18 mouse cellular contexts compared by ENCODE assay signal in genomic region chr2:180261901-180262300, GRCm38 (mm10). TPM values are rescaled to one million over a fixed set of nuclear protein-coding genes. Genes with fewer than 3 reads are reported as not detected.
DNase-seq lines count a peak whose midpoint lies in the region; ATAC-seq and TF ChIP-seq lines count a peak whose summit lies in the region.
"Had no signal": no experiment of that assay in that cellular context is flagged by ENCODE, and none has a peak within 500 bp of the region (broad histone marks: within the 10 kb centered on the region; RNA-seq: fewer than 3 reads in every experiment).

No protein-coding gene starts in this region.

- TF ChIP-seq CTCF in cortical plate, adult 2 months (IDR thresholded peaks at IDR 0.05; ENCODE audit: extremely low read depth, insufficient read depth, low read length) = no peak

- DNase-seq in forebrain, embryonic 10.5 days (ENCODE audit: extremely low spot score, low spot score) = no peak
- no peak for DNase-seq in limb, embryonic 10.5 days (ENCODE audit: low spot score)
- DNase-seq in frontal cortex, postnatal 14 days (ENCODE audit: low spot score in 2 of 2) = no peak
- DNase-seq: adrenal gland, adult 8-10 months; cerebellum, adult 18-20 months; layer of hippocampus, adult 9-11 months; liver; lung, adult 2 months; right cerebral cortex, adult 18-20 months; thymus, adult 2 months had no signal

- no peak for TF ChIP-seq POLR2A in cortical plate, adult 2 months (IDR thresholded peaks at IDR 0.05; ENCODE audit: extremely low read depth, insufficient read depth, low read length)

- peaks cover 15% of the 10 kb centered on the region for H3K36me3 ChIP-seq in forebrain, embryonic 16.5 days (ENCODE audit: control insufficient read depth, insufficient read depth)
- H3K36me3 ChIP-seq in forebrain, embryonic 10.5 days (replicated peaks) = peaks cover 83% of the 10 kb centered on the region
- H3K36me3 ChIP-seq in intestine, embryonic 15.5 days = peaks cover 32% of the 10 kb centered on the region
- 0 out of 2 replicates have a peak, but pooled peaks cover 12% of the 10 kb centered on the region for H3K36me3 ChIP-seq in intestine, embryonic 16.5 days (ENCODE audit: control insufficient read depth, insufficient read depth, low read length)
- H3K36me3 ChIP-seq in limb, embryonic 15.5 days = peaks cover 84% of the 10 kb centered on the region
- peaks cover 88% of the 10 kb centered on the region for H3K36me3 ChIP-seq in limb, embryonic 10.5 days

- H3K9me3 ChIP-seq in forebrain, embryonic 16.5 days (ENCODE audit: control insufficient read depth, low read length) = no peaks in the 10 kb centered on the region
- H3K9me3 ChIP-seq in forebrain, embryonic 10.5 days = no peaks in the 10 kb centered on the region
- no peaks in the 10 kb centered on the region for H3K9me3 ChIP-seq in intestine, embryonic 15.5 days
- no peaks in the 10 kb centered on the region for H3K9me3 ChIP-seq in intestine, embryonic 16.5 days (ENCODE audit: control insufficient read depth, low read length)
- H3K9me3 ChIP-seq in limb, embryonic 15.5 days = no peaks in the 10 kb centered on the region
- H3K9me3 ChIP-seq in limb, embryonic 10.5 days (replicated peaks) = no peaks in the 10 kb centered on the region
- H3K9me3 ChIP-seq: embryonic facial prominence, embryonic 12.5 days; midbrain, embryonic 15.5 days had no signal

- peaks cover 8% of the 10 kb centered on the region for H3K4me1 ChIP-seq in forebrain, embryonic 16.5 days (replicated peaks; ENCODE audit: control insufficient read depth, insufficient read depth, low read length)
- peaks cover 15% of the 10 kb centered on the region for H3K4me1 ChIP-seq in forebrain, embryonic 10.5 days
- H3K4me1 ChIP-seq in intestine, embryonic 15.5 days (replicated peaks) = 0 out of 2 replicates have a peak, but pooled peaks cover 4% of the 10 kb centered on the region
- H3K4me1 ChIP-seq in intestine, embryonic 16.5 days (ENCODE audit: control insufficient read depth, insufficient read depth, low read length) = peaks cover 7% of the 10 kb centered on the region; the same call in 1 of the 2 replicates
- peaks cover 13% of the 10 kb centered on the region for H3K4me1 ChIP-seq in limb, embryonic 15.5 days
- H3K4me1 ChIP-seq in limb, embryonic 10.5 days = peaks cover 14% of the 10 kb centered on the region
- peaks cover 2% of the 10 kb centered on the region; the same call in 1 of the 2 replicates for H3K4me1 ChIP-seq in cortical plate, adult 2 months (ENCODE audit: control insufficient read depth, insufficient read depth, low read length)

- no peak overlapping the region for H3K4me2 ChIP-seq in forebrain, embryonic 16.5 days (ENCODE audit: low read length)
- H3K4me2 ChIP-seq in intestine, embryonic 15.5 days (replicated peaks) = no peak overlapping the region
- H3K4me2 ChIP-seq in intestine, embryonic 16.5 days (ENCODE audit: low read depth, low read length) = no peak overlapping the region
- H3K4me2 ChIP-seq in limb, embryonic 15.5 days = no peak overlapping the region
- H3K4me2 ChIP-seq: embryonic facial prominence, embryonic 12.5 days; midbrain, embryonic 15.5 days had no signal

- no peaks in the 10 kb centered on the region for H3K27me3 ChIP-seq in forebrain, embryonic 16.5 days (replicated peaks; ENCODE audit: control insufficient read depth, insufficient read depth, low read length)
- H3K27me3 ChIP-seq in forebrain, embryonic 10.5 days (ENCODE audit: poor library complexity, severe bottlenecking) = no peaks in the 10 kb centered on the region
- H3K27me3 ChIP-seq in intestine, embryonic 15.5 days (replicated peaks) = no peaks in the 10 kb centered on the region
- no peaks in the 10 kb centered on the region for H3K27me3 ChIP-seq in intestine, embryonic 16.5 days (replicated peaks; ENCODE audit: control insufficient read depth, insufficient read depth, low read length)
- no peaks in the 10 kb centered on the region for H3K27me3 ChIP-seq in limb, embryonic 15.5 days
- H3K27me3 ChIP-seq in limb, embryonic 10.5 days (ENCODE audit: low read depth, poor library complexity, severe bottlenecking) = no peaks in the 10 kb centered on the region
- H3K27me3 ChIP-seq: embryonic facial prominence, embryonic 12.5 days; midbrain, embryonic 15.5 days had no signal

- no peak for ATAC-seq in forebrain, embryonic 16.5 days
- no peak for ATAC-seq in intestine, embryonic 15.5 days
- ATAC-seq in intestine, embryonic 16.5 days = no peak
- ATAC-seq in limb, embryonic 15.5 days (ENCODE audit: insufficient number of reproducible peaks, low FRiP score, low TSS enrichment, low read depth) = no peak
- ATAC-seq: hindbrain, embryonic 16.5 days; midbrain, embryonic 15.5 days had no signal

- H3K9ac ChIP-seq in forebrain, embryonic 16.5 days (replicated peaks; ENCODE audit: low read depth, low read length) = no peak overlapping the region
- no peak overlapping the region for H3K9ac ChIP-seq in intestine, embryonic 15.5 days
- H3K9ac ChIP-seq in intestine, embryonic 16.5 days (ENCODE audit: low read depth, low read length) = no peak overlapping the region
- H3K9ac ChIP-seq in limb, embryonic 15.5 days = no peak overlapping the region
- H3K9ac ChIP-seq: embryonic facial prominence, embryonic 12.5 days; midbrain, embryonic 15.5 days had no signal

- WGBS in forebrain, embryonic 16.5 days = 92% methylated on average over 7 of the region's 7 CpGs
- WGBS in forebrain, embryonic 10.5 days = 94% methylated on average over 7 of the region's 7 CpGs
- WGBS in intestine, embryonic 15.5 days = 88% methylated on average over 7 of the region's 7 CpGs
- WGBS in intestine, embryonic 16.5 days = 95% methylated on average over 7 of the region's 7 CpGs
- WGBS in limb, embryonic 15.5 days = 88% methylated on average over 7 of the region's 7 CpGs
- WGBS in limb, embryonic 10.5 days = 95% methylated on average over 7 of the region's 7 CpGs

- H3K4me3 ChIP-seq in forebrain, embryonic 16.5 days (replicated peaks; ENCODE audit: low read length) = no peak overlapping the region
- no peak overlapping the region for H3K4me3 ChIP-seq in forebrain, embryonic 10.5 days
- H3K4me3 ChIP-seq in intestine, embryonic 15.5 days (replicated peaks) = no peak overlapping the region
- no peak overlapping the region for H3K4me3 ChIP-seq in intestine, embryonic 16.5 days (ENCODE audit: low read length)
- H3K4me3 ChIP-seq in limb, embryonic 15.5 days = no peak overlapping the region
- H3K4me3 ChIP-seq in limb, embryonic 10.5 days = no peak overlapping the region
- no peak overlapping the region for H3K4me3 ChIP-seq in cortical plate, adult 2 months (ENCODE audit: insufficient read depth, low read length)
- H3K4me3 ChIP-seq: embryonic facial prominence, embryonic 12.5 days; midbrain, embryonic 15.5 days had no signal

- peak overlapping the region; percentile 6; the same call in 1 of the 2 replicates for H3K27ac ChIP-seq in forebrain, embryonic 16.5 days (ENCODE audit: low read length)
- H3K27ac ChIP-seq in forebrain, embryonic 10.5 days = no peak overlapping the region
- 0 out of 2 replicates have a peak overlapping the region, but pooled peaks have one; percentile 7 for H3K27ac ChIP-seq in intestine, embryonic 15.5 days
- H3K27ac ChIP-seq in intestine, embryonic 16.5 days (ENCODE audit: low read length) = no peak overlapping the region
- peak overlapping the region; percentile 43; the same call in 1 of the 2 replicates for H3K27ac ChIP-seq in limb, embryonic 15.5 days
- no peak overlapping the region for H3K27ac ChIP-seq in limb, embryonic 10.5 days
- peak overlapping the region; percentile 24 for H3K27ac ChIP-seq in cortical plate, adult 2 months (ENCODE audit: insufficient read depth, low read length)
- H3K27ac ChIP-seq: embryonic facial prominence, embryonic 12.5 days; midbrain, embryonic 15.5 days had no signal

RNA-seq across cellular contexts. Expression of gene Rps21, which starts 4.7 kb away (rescaled TPM):
- 305 and 334 TPM in 2 replicates for polyA plus RNA-seq in forebrain, embryonic 16.5 days (2015; fragmentation: Nextera tagmentation; extraction: Ambion mirVana)
- 560 and 577 TPM in 2 replicates for polyA plus RNA-seq in forebrain, embryonic 10.5 days (2016; fragmentation: Nextera tagmentation; extraction: Ambion mirVana)
- 577 and 672 TPM in 2 replicates for polyA plus RNA-seq in intestine, embryonic 15.5 days (2015; fragmentation: Nextera tagmentation; extraction: Ambion mirVana)
- polyA plus RNA-seq in intestine, embryonic 16.5 days (2015; fragmentation: Nextera tagmentation; extraction: Ambion mirVana) = 471 and 487 TPM in 2 replicates
- polyA plus RNA-seq in limb, embryonic 15.5 days (2015; fragmentation: Nextera tagmentation; extraction: Ambion mirVana) = 429 and 600 TPM in 2 replicates
- 530 and 637 TPM in 2 replicates for polyA plus RNA-seq in limb, embryonic 10.5 days (2016; fragmentation: Nextera tagmentation; extraction: Ambion mirVana)
- 2,462 and 2,522 TPM in 2 replicates for polyA plus RNA-seq in cortical plate, adult 2 months (2012; rRNA removed)

RNA-seq across cellular contexts. Expression of gene Cables2, which starts 11.4 kb away (rescaled TPM):
- polyA plus RNA-seq in forebrain, embryonic 16.5 days (2015; fragmentation: Nextera tagmentation; extraction: Ambion mirVana) = 16.1 and 18.5 TPM in 2 replicates
- 9.2 and 12.0 TPM in 2 replicates for polyA plus RNA-seq in forebrain, embryonic 10.5 days (2016; fragmentation: Nextera tagmentation; extraction: Ambion mirVana)
- 11.4 and 12.7 TPM in 2 replicates for polyA plus RNA-seq in intestine, embryonic 15.5 days (2015; fragmentation: Nextera tagmentation; extraction: Ambion mirVana)
- polyA plus RNA-seq in intestine, embryonic 16.5 days (2015; fragmentation: Nextera tagmentation; extraction: Ambion mirVana) = 2.8 and 4.8 TPM in 2 replicates
- polyA plus RNA-seq in limb, embryonic 15.5 days (2015; fragmentation: Nextera tagmentation; extraction: Ambion mirVana) = 9.3 and 12.5 TPM in 2 replicates
- 14.6 and 16.4 TPM in 2 replicates for polyA plus RNA-seq in limb, embryonic 10.5 days (2016; fragmentation: Nextera tagmentation; extraction: Ambion mirVana)
- polyA plus RNA-seq in cortical plate, adult 2 months (2012; rRNA removed) = 35.7 and 40.0 TPM in 2 replicates

RNA-seq across cellular contexts. Expression of gene Rbbp8nl, which starts 27.8 kb away (rescaled TPM):
- not detected in 2 replicates for polyA plus RNA-seq in forebrain, embryonic 16.5 days (2015; fragmentation: Nextera tagmentation; extraction: Ambion mirVana)
- polyA plus RNA-seq in forebrain, embryonic 10.5 days (2016; fragmentation: Nextera tagmentation; extraction: Ambion mirVana) = 0.32 and 0.35 TPM in 2 replicates
- polyA plus RNA-seq in intestine, embryonic 15.5 days (2015; fragmentation: Nextera tagmentation; extraction: Ambion mirVana) = 2.8 and 3.8 TPM in 2 replicates
- 2.5 TPM in 2 replicates for polyA plus RNA-seq in intestine, embryonic 16.5 days (2015; fragmentation: Nextera tagmentation; extraction: Ambion mirVana)
- 2.0 and 2.3 TPM in 2 replicates for polyA plus RNA-seq in limb, embryonic 15.5 days (2015; fragmentation: Nextera tagmentation; extraction: Ambion mirVana)
- 0.50 and 0.78 TPM in 2 replicates for polyA plus RNA-seq in limb, embryonic 10.5 days (2016; fragmentation: Nextera tagmentation; extraction: Ambion mirVana)
- polyA plus RNA-seq in cortical plate, adult 2 months (2012; rRNA removed) = not detected in 2 replicates
- polyA plus RNA-seq: hindbrain, embryonic 16.5 days; midbrain, embryonic 15.5 days had no signal

RNA-seq across cellular contexts. Expression of gene Lama5, which starts 36.2 kb away (rescaled TPM):
- 3.0 and 3.2 TPM in 2 replicates for polyA plus RNA-seq in forebrain, embryonic 16.5 days (2015; fragmentation: Nextera tagmentation; extraction: Ambion mirVana)
- polyA plus RNA-seq in forebrain, embryonic 10.5 days (2016; fragmentation: Nextera tagmentation; extraction: Ambion mirVana) = 10.7 and 11.2 TPM in 2 replicates
- 30.9 and 37.8 TPM in 2 replicates for polyA plus RNA-seq in intestine, embryonic 15.5 days (2015; fragmentation: Nextera tagmentation; extraction: Ambion mirVana)
- 26.7 and 29.7 TPM in 2 replicates for polyA plus RNA-seq in intestine, embryonic 16.5 days (2015; fragmentation: Nextera tagmentation; extraction: Ambion mirVana)
- 24.5 and 25.9 TPM in 2 replicates for polyA plus RNA-seq in limb, embryonic 15.5 days (2015; fragmentation: Nextera tagmentation; extraction: Ambion mirVana)
- polyA plus RNA-seq in limb, embryonic 10.5 days (2016; fragmentation: Nextera tagmentation; extraction: Ambion mirVana) = 18.1 and 18.2 TPM in 2 replicates
- polyA plus RNA-seq in cortical plate, adult 2 months (2012; rRNA removed) = 6.0 and 6.2 TPM in 2 replicates

Comparison
In these comparisons a context has a peak if more than half of its experiments do, and no peak if none do; other contexts are left out.
1. H3K27ac ChIP-seq: peak in forebrain, embryonic 16.5 days (single experiment), intestine, embryonic 15.5 days (single experiment), limb, embryonic 15.5 days (single experiment) and cortical plate, adult 2 months (single experiment); none in forebrain, embryonic 10.5 days (single experiment), intestine, embryonic 16.5 days (single experiment) and limb, embryonic 10.5 days (single experiment).